Mouse (Mus musculus) c-Kit-positive CD71-positive TER-119-positive erythroid progenitor cells, embryonic 14.5 days (primary cell): Measurements from ENCODE around the gene Ankrd12.

Source experiments
- DNase-seq: peaks from one replicate; pipeline ENCODE4 v3.0.0-alpha.2; 2013; ENCODE audit warnings: low spot score

Gene Ankrd12

GRCm38 (mm10) chr17:66076934-66077333 lies at the start of gene Ankrd12:
Gene Ankrd12, minus strand, starts transcription at chr17:66077089.
- peak; percentile 90 for DNase-seq

DNA sequence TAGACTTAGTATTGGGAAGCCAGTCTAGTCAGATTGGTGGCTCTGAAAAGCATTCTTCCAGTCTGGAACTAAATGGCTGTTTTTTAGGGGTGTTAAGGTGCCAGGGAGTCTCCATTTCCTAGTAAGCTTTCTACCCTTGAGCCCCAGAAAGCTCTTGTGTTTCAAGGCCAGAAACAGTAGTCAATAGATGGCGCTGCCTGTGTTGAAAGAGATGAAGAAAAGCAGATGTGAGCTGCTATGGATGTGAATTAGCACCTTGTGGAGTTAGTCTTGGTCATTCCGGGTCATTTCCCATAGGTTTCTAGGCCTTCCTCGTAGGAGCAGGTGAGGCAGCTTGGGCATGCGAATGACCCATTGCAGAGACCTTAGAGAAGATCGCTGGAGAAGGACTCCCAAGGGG lies 48.3 kb upstream of the Ankrd12 start:
- DNase-seq = peak; percentile 35

- no peak for DNase-seq
Observed at GRCm38 (mm10) chr17:66123816-66124610, 47.1 kb upstream of the Ankrd12 start.

DNA sequence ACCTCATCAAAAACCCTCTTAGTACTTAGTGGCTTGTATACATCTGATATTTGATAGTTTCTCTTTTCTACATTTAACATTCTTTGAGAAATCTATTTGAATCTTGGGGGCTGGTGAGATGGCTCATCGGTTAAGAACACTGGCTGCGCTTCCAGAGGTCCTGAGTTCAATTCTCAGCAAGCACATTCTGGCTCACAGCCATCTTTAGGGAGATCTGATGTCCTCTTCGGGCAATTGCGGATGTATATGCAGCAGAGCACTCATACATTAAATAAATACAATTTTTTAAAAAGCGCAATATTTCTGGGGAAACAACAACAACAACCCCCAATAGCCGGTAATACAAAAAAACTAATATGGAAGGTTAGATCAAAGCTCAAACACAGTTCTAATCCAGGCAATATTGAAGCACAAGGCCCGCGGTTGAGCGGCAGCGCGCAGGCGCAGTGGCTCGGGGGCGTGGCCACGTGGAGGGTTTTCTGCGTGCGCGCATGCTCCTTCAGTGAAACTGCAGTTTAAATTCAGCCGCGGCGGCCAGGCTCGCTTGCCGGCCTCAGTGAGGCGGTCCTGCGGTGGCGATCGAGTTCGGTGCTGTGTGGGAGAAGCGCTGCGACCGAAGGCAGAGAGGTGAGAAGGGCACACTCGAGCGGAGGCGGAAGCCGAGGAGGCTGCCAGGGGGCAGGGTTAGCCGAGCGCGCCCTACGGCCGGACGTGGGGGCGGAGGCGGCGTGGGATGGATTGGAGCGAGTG lies 46.4 kb upstream of the Ankrd12 start, which contains the start of gene Ddx11:
Gene Ddx11, plus strand, starts transcription at position 455 of the 750 bp plus-strand sequence.
- DNase-seq = peak; percentile 88

- DNase-seq = no peak
Observed at GRCm38 (mm10) chr17:66120701-66121100, 43.8 kb upstream of the Ankrd12 start.

GRCm38 (mm10) chr17:66118991-66119390 lies 42.1 kb upstream of the Ankrd12 start:
- DNase-seq = no peak

GRCm38 (mm10) chr17:66112166-66112565 lies 35.3 kb upstream of the Ankrd12 start:
- DNase-seq = no peak

GRCm38 (mm10) chr17:66111402-66111959 lies 34.6 kb upstream of the Ankrd12 start, which contains the start of gene Washc1:
Gene Washc1, plus strand, starts transcription at chr17:66111545.
- DNase-seq = peak; percentile 86

- DNase-seq = no peak
Observed at GRCm38 (mm10) chr17:66110746-66111145, 33.9 kb upstream of the Ankrd12 start.

- no peak for DNase-seq
Observed at GRCm38 (mm10) chr17:66108198-66108597, 31.3 kb upstream of the Ankrd12 start.

DNA sequence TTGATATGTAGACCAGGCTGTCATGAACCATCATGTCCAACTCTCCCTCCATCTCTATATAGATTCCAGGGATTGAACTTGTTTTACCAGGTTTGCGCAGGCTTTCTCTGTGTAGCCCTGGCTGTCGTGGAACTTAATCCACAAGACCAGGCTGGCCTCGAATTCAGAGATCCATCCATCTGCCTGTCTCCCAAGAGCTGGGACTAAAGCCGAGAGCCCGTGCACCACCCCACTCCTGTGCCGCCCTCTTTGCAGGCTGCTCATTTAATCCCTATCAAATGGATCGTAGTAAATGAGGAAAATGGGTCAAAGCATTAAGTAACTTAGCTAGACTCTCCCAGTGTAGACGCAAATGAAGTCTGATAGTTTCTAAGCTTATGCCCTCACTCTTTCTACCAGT lies 30.6 kb upstream of the Ankrd12 start:
- no peak for DNase-seq

- peak; percentile 69 for DNase-seq
Observed at GRCm38 (mm10) chr17:66106601-66107267, 29.8 kb upstream of the Ankrd12 start.

DNA sequence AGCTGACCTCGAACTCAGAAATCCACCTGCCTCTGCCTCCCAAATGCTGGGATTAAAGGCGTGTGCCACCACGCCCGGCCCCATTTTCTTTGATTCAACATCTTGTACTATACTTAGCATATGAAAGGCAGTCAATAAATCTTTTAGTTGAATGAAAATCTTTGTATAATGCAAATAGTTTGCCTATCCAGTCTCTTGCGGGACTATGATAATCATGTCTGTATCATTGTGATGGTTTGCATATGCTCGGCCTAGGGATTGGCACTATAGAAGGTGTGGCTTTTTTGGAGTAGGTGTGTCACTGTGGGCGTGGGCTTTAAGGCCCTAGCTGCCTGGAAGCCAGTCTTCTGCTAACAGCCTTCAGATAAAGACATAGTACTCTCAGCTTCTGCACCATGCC lies 27.2 kb upstream of the Ankrd12 start:
- no peak for DNase-seq

- DNase-seq = peak; percentile 96
Observed at GRCm38 (mm10) chr17:66101380-66102330, 24.8 kb upstream of the Ankrd12 start, which contains the start of gene Ndufv2. Gene Ndufv2, minus strand, starts transcription at chr17:66101559.

DNA sequence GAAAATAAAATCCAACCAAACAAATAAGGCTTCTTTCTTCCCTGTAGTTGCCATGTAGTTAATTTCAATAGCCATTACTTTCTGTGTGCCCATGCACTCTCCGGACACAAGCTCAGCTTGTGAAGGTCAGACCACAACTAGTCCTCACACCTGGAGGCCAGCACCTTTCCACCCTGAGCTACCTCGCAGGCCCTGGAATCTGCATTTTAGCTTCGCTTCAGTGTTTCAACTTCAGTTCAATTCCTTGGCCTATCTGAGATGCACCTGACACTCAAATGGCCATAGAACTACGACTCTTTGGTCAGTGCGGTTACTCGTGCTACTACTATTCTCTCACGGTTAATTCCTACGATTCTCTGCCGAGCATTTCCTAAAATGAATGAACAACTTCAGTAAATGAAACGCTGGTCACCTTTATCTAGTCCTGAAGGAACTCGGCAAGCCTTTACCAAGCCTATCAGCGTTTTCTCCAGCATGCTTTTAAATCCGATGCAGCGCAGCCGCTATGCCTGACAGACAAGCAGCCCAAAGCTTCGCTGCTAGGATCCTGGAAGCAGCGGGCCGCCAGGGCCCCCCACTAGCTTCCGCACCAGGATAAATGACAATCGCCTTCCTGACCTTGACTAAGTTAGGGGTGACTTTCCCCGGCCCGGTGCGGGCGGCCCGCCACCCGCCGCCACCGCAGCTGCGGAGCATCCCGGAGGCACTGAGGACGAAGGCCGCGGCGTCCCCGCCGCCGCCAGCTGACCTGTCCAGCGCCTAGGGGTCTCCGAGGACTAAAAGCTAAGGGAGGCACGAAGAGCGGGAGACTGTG lies 23.9 kb upstream of the Ankrd12 start:
- peak; percentile 53 for DNase-seq

DNA sequence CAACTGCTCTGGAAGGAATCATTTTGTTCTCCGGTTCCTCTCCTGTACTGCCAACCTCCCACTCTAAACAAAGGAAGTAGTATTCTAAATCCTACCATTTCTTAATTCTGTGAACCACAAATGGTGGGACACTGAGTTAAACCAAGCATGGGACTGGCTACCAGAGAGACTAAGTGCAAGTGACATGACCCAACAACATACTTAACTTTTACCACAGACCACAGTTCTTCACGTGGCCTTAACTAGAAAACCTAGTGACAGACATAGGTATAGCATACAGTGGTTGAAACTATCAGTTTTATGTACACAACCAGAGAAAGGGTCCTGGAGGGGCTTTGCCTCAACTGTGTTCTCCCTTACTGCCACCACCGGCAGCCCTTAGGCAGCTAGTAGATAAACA lies 15.8 kb upstream of the Ankrd12 start:
- no peak for DNase-seq

DNA sequence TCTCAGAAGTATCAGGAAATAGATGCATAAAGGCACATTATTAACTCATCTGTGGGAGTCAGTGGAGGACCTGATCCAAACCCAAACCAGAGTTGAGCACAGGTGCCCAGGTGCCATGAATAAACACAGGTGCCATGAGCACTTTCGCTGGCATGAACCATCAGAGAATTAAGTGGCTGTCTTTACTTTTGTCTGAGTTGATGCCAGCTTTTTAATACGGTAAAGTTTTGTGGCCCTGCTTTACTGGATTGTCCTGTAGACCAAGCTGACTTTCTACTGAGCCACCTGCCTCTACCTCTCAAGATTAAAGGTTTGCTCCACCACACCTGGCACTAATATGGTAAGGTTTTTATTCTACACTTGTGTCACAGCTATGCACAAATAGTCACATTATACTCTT lies 15.2 kb upstream of the Ankrd12 start:
- no peak for DNase-seq

GRCm38 (mm10) chr17:66091392-66091791 lies 14.5 kb upstream of the Ankrd12 start:
- DNase-seq = no peak

DNA sequence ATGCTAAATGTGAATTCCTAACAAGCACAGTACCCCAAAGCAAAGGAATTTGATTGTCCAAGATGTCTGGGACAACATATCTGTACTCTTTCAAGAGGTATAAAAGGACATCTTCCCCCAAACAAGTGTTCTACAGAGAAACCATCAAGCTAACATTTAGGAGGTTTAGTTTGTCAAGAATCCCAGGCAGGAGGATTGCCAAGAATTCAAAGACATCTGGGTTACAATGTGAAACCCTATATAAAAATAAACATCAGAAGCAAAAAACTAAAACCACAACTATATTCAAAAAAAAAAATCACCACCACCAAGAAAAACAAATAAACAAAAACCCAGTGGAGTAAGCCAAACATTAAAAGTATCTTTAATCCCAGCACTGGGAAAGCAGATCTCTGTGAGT lies 13.4 kb upstream of the Ankrd12 start:
- DNase-seq = no peak

- DNase-seq = no peak
Observed at GRCm38 (mm10) chr17:66085038-66085437, 8.1 kb upstream of the Ankrd12 start.
